Mouse (Mus musculus) heart, embryonic 16.5 days (tissue): ENCODE measurements around the gene Dis3l. TPM values are rescaled to one million over a fixed set of nuclear protein-coding genes. Genes with fewer than 3 reads are reported as not detected.
"Not testable (repeated sequence)": the region's sequence is repeated elsewhere in the genome, so short reads cannot be mapped to it uniquely, and the experiment has no call there.

Source experiments
- ATAC-seq: fragments of 200-750 bp; cut with Nextera tagmentation; replicated peaks from 2 replicates; pipeline ENCODE4 v1.8.0; 2017; ENCODE audit warnings: moderate number of reproducible peaks; ENCODE audit not compliant: insufficient read depth, low FRiP score; ENCODE audit errors: extremely low read depth
- H3K27ac ChIP-seq: fragments of 300-500 bp; sonication (generic); 2 replicates; pipeline ENCODE4 v1.5.1; 2014; ENCODE audit warnings: mild to moderate bottlenecking, low read length, control low read depth, moderate library complexity
- H3K27me3 ChIP-seq: fragments of 300-500 bp; sonication (generic); 2 replicates; pipeline ENCODE4 v1.6.1; 2014; ENCODE audit warnings: low read length, mixed read lengths; ENCODE audit not compliant: control insufficient read depth, insufficient read depth
- H3K36me3 ChIP-seq: fragments of 300-500 bp; sonication (generic); 2 replicates; pipeline ENCODE4 v1.6.1; 2014; ENCODE audit not compliant: control insufficient read depth, insufficient read depth
- H3K4me1 ChIP-seq: fragments of 300-500 bp; sonication (generic); 2 replicates; pipeline ENCODE4 v1.6.1; 2014; ENCODE audit warnings: low read length, mixed read lengths; ENCODE audit not compliant: control insufficient read depth, insufficient read depth
- H3K4me2 ChIP-seq: fragments of 300-500 bp; sonication (generic); 2 replicates; pipeline ENCODE4 v1.6.1; 2014; ENCODE audit warnings: low read depth, mild to moderate bottlenecking, control low read depth, low read length
- H3K4me3 ChIP-seq: fragments of 300-500 bp; sonication (generic); 2 replicates; pipeline ENCODE4 v1.5.1; 2014; ENCODE audit warnings: mild to moderate bottlenecking, control low read depth, low read length
- H3K9ac ChIP-seq: fragments of 300-500 bp; sonication (generic); 2 replicates; pipeline ENCODE4 v1.6.1; 2014; ENCODE audit warnings: low read length, control low read depth
- H3K9me3 ChIP-seq: fragments of 300-500 bp; sonication (generic); replicated peaks from 2 replicates; pipeline ENCODE4 v1.6.1; 2016; ENCODE audit warnings: low read length; ENCODE audit not compliant: control insufficient read depth
- WGBS: fragments of 180-500 bp; shearing (Covaris S2); extraction: QIAGEN DNeasy Blood & Tissue Kit; methylation state at CpG from one replicate; pipeline ENCODE4 v1.1.7; 2014; 5-methylcytosine and 5-hydroxymethylcytosine counted together
- polyA plus RNA-seq: library from polyadenylated mRNA; unstranded; fragments of >200 nt; fragmentation: Nextera tagmentation; extraction: Ambion mirVana; gene quantifications from 2 replicates; pipeline ENCODE4 v1.2.1, GENCODE M21; 2015

The Dis3l gene
- polyA plus RNA-seq, 1 experiment from 2014 or later: 21.2 TPM

DNA sequence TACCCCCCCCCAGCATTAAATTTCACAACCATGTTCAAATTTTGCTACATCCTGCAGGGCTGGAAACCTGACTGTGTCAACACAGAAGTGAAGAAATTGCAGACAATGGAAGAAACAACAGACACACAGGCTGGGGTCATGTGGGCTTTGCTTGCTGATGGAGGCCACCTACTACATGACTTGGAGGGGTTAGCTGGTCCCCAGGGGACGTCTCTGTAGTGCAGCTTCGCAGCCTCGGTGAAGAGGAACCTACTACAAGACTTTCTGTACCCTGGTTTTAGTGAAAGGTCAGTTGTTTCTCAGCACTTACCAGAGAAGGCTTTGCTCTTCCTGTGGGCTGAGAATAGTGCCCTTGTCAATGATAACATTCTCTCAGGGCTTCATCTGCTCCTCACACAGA, 69.8 kb downstream of the Dis3l start:
- no peaks in the 10 kb centered on the region for H3K4me1 ChIP-seq
- WGBS: 53% methylated on average over 3 of the region's 3 CpGs

DNA sequence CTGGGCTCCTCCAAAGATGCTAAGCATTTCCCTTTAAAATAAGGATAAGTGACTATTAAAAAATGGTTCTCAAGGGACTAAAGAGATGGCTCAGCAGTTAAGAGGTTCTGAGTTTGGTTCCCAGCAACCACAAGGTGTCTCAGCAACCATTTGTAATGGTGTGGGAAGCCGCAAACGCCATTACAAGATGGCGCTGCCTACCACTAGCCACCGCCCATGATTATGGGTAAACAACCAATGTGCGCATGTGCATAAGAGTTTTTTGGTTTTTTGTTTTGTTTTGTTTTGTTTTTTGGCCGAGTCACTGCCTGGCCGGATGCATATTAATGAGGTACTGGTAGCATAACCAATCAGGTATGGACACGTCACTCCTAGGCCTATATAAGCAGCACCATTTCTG, 72.3 kb downstream of the Dis3l start:
- WGBS: 91% methylated on average over 8 of the region's 8 CpGs
- not testable (repeated sequence) for H3K4me1 ChIP-seq, H3K36me3 ChIP-seq, ATAC-seq, H3K9me3 ChIP-seq, H3K27ac ChIP-seq, H3K4me2 ChIP-seq, H3K27me3 ChIP-seq, H3K4me3 ChIP-seq, H3K9ac ChIP-seq

More for the DNA sequence above, 69.8 kb downstream of the Dis3l start:
- ATAC-seq: no peak
- Histone ChIP-seq H3K4me3 (no peak overlapping the region), H3K36me3 (no peaks in the 10 kb centered on the region), H3K9ac (no peak overlapping the region), H3K27me3 (no peaks in the 10 kb centered on the region), H3K27ac (no peak overlapping the region), H3K4me2 (no peak overlapping the region), H3K9me3 (0 out of 2 replicates have a peak, but pooled peaks cover 3% of the 10 kb centered on the region)

DNA sequence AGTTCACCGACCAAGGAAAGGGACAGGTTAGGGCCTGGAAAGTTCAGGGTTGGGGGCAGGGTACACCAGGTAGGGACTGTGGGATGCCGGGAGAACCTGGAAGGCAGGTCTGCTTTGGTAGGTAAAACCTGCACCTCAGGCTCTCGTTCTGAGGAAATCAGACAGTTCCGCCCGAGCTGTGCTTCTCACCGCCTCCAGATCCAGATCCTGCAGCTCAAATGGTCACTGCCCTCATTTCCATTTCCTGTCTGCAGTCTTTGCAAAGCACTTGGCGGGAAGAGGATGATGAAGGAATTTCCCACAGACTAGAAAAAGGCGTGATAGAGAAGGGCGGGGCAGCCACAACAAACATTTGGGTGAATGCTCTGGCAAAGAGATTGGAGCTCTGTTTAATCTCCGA, 72.9 kb downstream of the Dis3l start:
- no peak overlapping the region for H3K4me2 ChIP-seq
- H3K9ac ChIP-seq: no peak overlapping the region

DNA sequence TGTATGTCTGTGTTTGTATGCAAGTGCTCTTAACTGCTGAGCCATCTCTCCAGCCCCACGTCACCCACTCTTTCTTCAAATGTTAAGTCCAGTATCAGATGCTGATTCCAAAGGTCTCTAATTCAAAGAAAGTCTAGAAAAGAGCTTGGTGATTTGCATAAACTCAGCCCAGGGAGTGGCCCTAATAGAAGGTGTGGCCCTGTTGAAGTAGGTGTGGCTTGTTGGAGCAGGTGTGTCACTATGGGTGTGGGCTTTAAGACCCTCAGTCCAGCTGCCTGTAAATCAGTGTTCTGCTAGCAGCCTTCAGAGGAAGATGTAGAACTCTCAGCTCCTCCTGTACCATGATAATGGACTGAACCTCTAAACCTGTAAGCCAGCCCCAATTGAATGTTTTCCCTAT, 73.9 kb downstream of the Dis3l start:
- H3K4me3 ChIP-seq: no peak overlapping the region
- WGBS: 91% methylated on average over 1 of the region's 1 CpGs
- H3K27ac ChIP-seq: no peak overlapping the region
- H3K9ac ChIP-seq: no peak overlapping the region
- H3K9me3 ChIP-seq: no peaks in the 10 kb centered on the region
- H3K27me3 ChIP-seq: no peaks in the 10 kb centered on the region
- H3K36me3 ChIP-seq: no peaks in the 10 kb centered on the region
- H3K4me2 ChIP-seq: no peak overlapping the region
- ATAC-seq: no peak
- no peaks in the 10 kb centered on the region for H3K4me1 ChIP-seq

More for the DNA sequence above, 72.9 kb downstream of the Dis3l start:
- H3K27me3 ChIP-seq: no peaks in the 10 kb centered on the region
- H3K4me3 ChIP-seq: no peak overlapping the region
- H3K36me3 ChIP-seq: no peaks in the 10 kb centered on the region
- no peaks in the 10 kb centered on the region for H3K9me3 ChIP-seq
- WGBS: 73% methylated on average over 10 of the region's 10 CpGs
- H3K27ac ChIP-seq: no peak overlapping the region
- no peaks in the 10 kb centered on the region for H3K4me1 ChIP-seq
- no peak for ATAC-seq

DNA sequence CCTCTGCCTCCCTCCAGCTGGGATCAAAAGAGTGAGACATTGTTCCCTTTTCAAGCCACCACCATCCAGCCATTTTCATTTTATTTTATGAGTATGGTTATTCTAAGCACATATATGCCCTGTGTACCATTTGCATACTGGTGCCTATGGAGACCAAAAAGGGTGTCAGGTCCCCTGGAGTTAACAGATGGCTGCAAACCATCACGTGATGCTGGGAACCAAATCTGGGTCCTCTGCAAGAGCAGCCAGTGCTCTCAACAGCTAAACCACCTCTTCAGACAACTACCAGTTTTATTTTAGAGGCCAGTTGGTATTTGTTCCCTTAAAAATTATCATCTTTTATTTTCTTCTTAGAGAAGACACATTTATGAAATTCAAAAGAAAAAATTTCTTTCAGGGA, 76.3 kb downstream of the Dis3l start:
- no peak for ATAC-seq
- Histone ChIP-seq H3K27ac (no peak overlapping the region), H3K9ac (no peak overlapping the region), H3K4me2 (no peak overlapping the region), H3K4me3 (no peak overlapping the region), H3K4me1 (no peaks in the 10 kb centered on the region), H3K27me3 (no peaks in the 10 kb centered on the region), H3K36me3 (no peaks in the 10 kb centered on the region), H3K9me3 (0 out of 2 replicates have a peak, but pooled peaks cover 3% of the 10 kb centered on the region)
- WGBS: 36% methylated on average over 1 of the region's 1 CpGs

DNA sequence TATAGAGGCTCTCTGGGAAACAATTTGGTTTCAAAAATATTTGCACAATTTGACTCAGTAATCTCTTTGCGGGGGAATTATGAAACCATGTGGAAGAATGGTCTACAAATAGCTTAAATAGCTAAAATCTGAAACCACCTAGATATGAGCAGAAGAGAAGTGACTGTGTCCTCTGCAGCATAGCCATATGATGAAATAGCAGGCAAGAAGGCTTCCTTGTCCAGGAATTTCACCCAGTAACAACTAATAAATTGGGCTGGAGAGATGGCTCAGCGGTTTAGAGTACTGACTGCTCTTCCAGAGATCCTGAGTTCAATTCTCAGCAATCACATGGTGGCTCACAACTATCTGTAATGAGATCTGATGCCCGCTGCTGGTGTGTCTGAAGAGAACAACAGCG, 80.1 kb downstream of the Dis3l start:
- Histone ChIP-seq H3K27me3 (no peaks in the 10 kb centered on the region), H3K9me3 (0 out of 2 replicates have a peak, but pooled peaks cover 3% of the 10 kb centered on the region), H3K9ac (no peak overlapping the region)

DNA sequence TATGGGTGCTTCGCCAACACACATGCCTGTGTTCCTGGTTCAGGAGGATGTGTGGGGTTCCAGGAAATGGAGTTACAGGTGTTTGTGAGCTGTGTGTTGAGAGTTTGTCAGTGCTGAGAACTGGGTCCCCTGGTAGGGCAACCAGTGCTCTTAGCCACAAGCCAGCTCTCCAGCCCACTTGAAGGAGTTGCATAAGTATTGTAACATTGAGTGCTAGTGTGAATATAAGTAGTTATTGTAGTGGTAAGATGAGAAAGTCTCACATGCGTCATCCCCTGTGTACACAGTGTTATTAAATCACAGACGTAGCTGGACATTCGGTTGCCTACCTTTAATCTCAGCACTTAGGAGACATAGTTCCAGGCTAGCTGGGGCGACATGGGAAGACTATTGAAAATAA, 81.2 kb downstream of the Dis3l start:
- H3K4me2 ChIP-seq: no peak overlapping the region
- no peaks in the 10 kb centered on the region for H3K4me1 ChIP-seq
- H3K9me3 ChIP-seq: 0 out of 2 replicates have a peak, but pooled peaks cover 3% of the 10 kb centered on the region
- ATAC-seq: no peak
- H3K4me3 ChIP-seq: no peak overlapping the region
- H3K27ac ChIP-seq: no peak overlapping the region
- 78% methylated on average over 5 of the region's 5 CpGs for WGBS
- no peaks in the 10 kb centered on the region for H3K27me3 ChIP-seq
- no peaks in the 10 kb centered on the region for H3K36me3 ChIP-seq
- no peak overlapping the region for H3K9ac ChIP-seq

More for the DNA sequence above, 80.1 kb downstream of the Dis3l start:
- Histone ChIP-seq H3K4me1 (no peaks in the 10 kb centered on the region), H3K4me2 (no peak overlapping the region), H3K4me3 (no peak overlapping the region), H3K27ac (no peak overlapping the region), H3K36me3 (no peaks in the 10 kb centered on the region)
- no peak for ATAC-seq
- 86% methylated on average over 4 of the region's 4 CpGs for WGBS

Other genes with a start within 250 kb of the Dis3l start
- not detected in 2 replicates for gene Lctl, start 224.1 kb downstream of the Dis3l start, polyA plus RNA-seq
- 17.2 and 18.3 TPM in 2 replicates for gene Zwilch, start 168.2 kb downstream of the Dis3l start, polyA plus RNA-seq
- gene Rpl4, start 167.9 kb downstream of the Dis3l start, polyA plus RNA-seq: 681 and 801 TPM in 2 replicates
- gene Snapc5, start 162.0 kb downstream of the Dis3l start, polyA plus RNA-seq: 30.5 TPM in 2 replicates
- 2.1 and 3.4 TPM in 2 replicates for gene Uchl4, start 106.1 kb downstream of the Dis3l start, polyA plus RNA-seq
- gene Map2k1, start 87.7 kb downstream of the Dis3l start, polyA plus RNA-seq: 86.8 and 98.1 TPM in 2 replicates
- gene Tipin, start 59.7 kb downstream of the Dis3l start, polyA plus RNA-seq: 101 and 110 TPM in 2 replicates
- 0.58 and 0.59 TPM in 2 replicates for gene Megf11, start 44.3 kb upstream of the Dis3l start, polyA plus RNA-seq